Mouse (Mus musculus) small intestine, adult 2 months (tissue): ENCODE results near the gene 4930518I15Rik. TPM values are rescaled to one million over a fixed set of nuclear protein-coding genes. Genes with fewer than 3 reads are reported as not detected.

Source experiments
- H3K27ac ChIP-seq: fragments of 200-500 bp; 2 replicates; pipeline ENCODE4 v1.5.1; 2012; ENCODE audit warnings: low read depth, low read length, control low read depth, inconsistent platforms; ENCODE audit not compliant: insufficient read depth
- H3K27me3 ChIP-seq: fragments of 200-500 bp; 2 replicates; pipeline ENCODE4 v1.6.1; 2012; ENCODE audit warnings: mild to moderate bottlenecking, moderate library complexity, low read length, inconsistent platforms; ENCODE audit not compliant: control insufficient read depth, insufficient read depth
- H3K36me3 ChIP-seq: fragments of 200-500 bp; 2 replicates; pipeline ENCODE4 v1.6.1; 2012; ENCODE audit warnings: mild to moderate bottlenecking, low read length, control low read depth, inconsistent platforms; ENCODE audit not compliant: control insufficient read depth, insufficient read depth
- H3K4me1 ChIP-seq: fragments of 200-500 bp; 2 replicates; pipeline ENCODE4 v1.6.1; 2012; ENCODE audit warnings: low read length, inconsistent platforms, mixed read lengths; ENCODE audit not compliant: control insufficient read depth, insufficient read depth, insufficient read length
- H3K4me3 ChIP-seq: fragments of 200-500 bp; 2 replicates; pipeline ENCODE4 v1.5.1; 2012; ENCODE audit warnings: low read depth, mild to moderate bottlenecking, control low read depth, inconsistent platforms, low read length, moderate library complexity
- CTCF ChIP-seq: fragments of 200-500 bp; IDR thresholded peaks from 2 replicates; pipeline ENCODE4 v1.5.1; 2012; ENCODE audit warnings: low read depth, mild to moderate bottlenecking, control low read depth, inconsistent platforms, low read length, moderate library complexity, mixed read lengths; ENCODE audit not compliant: insufficient replicate concordance, insufficient read length; ENCODE audit errors: extremely low read depth
- POLR2A ChIP-seq: fragments of 200-500 bp; IDR thresholded peaks from 2 replicates; pipeline ENCODE4 v1.6.1; 2012; ENCODE audit warnings: low read depth, mild to moderate bottlenecking, control low read depth, inconsistent platforms, low read length, moderate library complexity
- WGBS: fragments of 180-500 bp; shearing (Covaris S2); methylation state at CpG from one replicate; pipeline ENCODE4 v1.1.7; 2018; 5-methylcytosine and 5-hydroxymethylcytosine counted together
- polyA plus RNA-seq: library from polyadenylated mRNA; depleted of rRNA; stranded (reverse); fragments of >200 nt; gene quantifications from 2 replicates; pipeline ENCODE4 v1.2.3, GENCODE M21; 2012

4930518I15Rik gene
- polyA plus RNA-seq, 1 experiment: 0.37 TPM

GRCm38 (mm10) chr2:156842711-156843110, 15.0 kb downstream of the 4930518I15Rik start:
- Histone ChIP-seq H3K4me3 (no peak overlapping the region), H3K27me3 (no peaks in the 10 kb centered on the region; the same call in 1 of the 2 replicates), H3K36me3 (no peaks in the 10 kb centered on the region), H3K4me1 (peaks cover 11% of the 10 kb centered on the region), H3K27ac (no peak overlapping the region)
- no peak for TF ChIP-seq CTCF
- TF ChIP-seq POLR2A: no peak
- WGBS: 71% methylated on average over 11 of the region's 11 CpGs

DNA sequence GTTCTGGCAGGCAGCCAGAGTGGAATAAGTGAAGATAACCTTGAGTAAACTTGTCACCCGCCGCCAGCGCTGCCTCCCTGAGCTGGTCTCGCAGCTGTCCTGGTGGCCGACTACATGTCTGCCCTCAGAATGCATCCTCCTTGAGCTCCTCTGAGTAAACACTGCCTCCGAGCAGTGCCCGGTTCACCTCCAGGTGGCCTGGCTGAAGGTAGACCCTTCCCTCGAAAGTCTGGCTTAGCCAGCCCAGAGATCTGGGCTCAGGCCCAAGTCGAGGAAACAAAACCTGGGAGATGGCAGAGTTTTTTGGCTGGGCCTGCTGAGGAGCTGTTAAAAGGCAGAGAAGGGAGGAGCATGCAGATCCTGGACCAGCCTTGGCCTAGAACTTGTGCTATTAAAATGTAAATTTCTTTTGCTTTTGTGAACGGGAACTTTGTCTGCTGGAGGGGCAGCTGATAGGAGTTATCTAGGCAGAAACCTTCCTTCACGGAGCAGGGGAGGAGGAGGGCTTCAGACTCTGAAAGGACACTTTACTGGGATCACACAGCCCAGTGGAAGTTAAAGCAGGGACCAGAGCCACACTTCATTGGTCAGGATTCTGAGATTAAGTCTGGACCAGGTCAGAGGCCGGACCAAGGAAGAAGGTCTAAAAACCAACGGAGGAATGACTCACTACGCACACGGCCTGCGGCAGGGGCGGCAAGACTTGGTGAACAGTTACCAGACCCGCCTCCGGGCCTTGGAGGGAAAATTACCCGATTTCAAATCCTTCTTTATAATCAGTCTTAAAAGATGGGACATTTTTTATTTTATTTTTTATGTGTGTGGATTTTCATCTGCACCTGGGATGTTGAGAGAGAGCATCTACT, 15.7 kb downstream of the 4930518I15Rik start:
- no peak overlapping the region for H3K27ac ChIP-seq
- WGBS: 11% methylated on average over 20 of the region's 20 CpGs

GRCm38 (mm10) chr2:156841028-156841840, 16.5 kb downstream of the 4930518I15Rik start:
- Histone ChIP-seq H3K4me1 (peaks cover 11% of the 10 kb centered on the region), H3K36me3 (no peaks in the 10 kb centered on the region), H3K27me3 (no peaks in the 10 kb centered on the region; the same call in 1 of the 2 replicates), H3K4me3 (peak overlapping the region; percentile 79), H3K27ac (no peak overlapping the region)
- WGBS: under 1% methylated on average over 42 of the region's 42 CpGs
- TF ChIP-seq CTCF (no peak), POLR2A (no peak)

More for the DNA sequence above, 15.7 kb downstream of the 4930518I15Rik start:
- H3K27me3 ChIP-seq: no peaks in the 10 kb centered on the region; the same call in 1 of the 2 replicates
- H3K4me1 ChIP-seq: peaks cover 11% of the 10 kb centered on the region
- H3K36me3 ChIP-seq: no peaks in the 10 kb centered on the region
- H3K4me3 ChIP-seq: peak overlapping the region; percentile 79
- TF ChIP-seq POLR2A (no peak), CTCF (no peak)

DNA sequence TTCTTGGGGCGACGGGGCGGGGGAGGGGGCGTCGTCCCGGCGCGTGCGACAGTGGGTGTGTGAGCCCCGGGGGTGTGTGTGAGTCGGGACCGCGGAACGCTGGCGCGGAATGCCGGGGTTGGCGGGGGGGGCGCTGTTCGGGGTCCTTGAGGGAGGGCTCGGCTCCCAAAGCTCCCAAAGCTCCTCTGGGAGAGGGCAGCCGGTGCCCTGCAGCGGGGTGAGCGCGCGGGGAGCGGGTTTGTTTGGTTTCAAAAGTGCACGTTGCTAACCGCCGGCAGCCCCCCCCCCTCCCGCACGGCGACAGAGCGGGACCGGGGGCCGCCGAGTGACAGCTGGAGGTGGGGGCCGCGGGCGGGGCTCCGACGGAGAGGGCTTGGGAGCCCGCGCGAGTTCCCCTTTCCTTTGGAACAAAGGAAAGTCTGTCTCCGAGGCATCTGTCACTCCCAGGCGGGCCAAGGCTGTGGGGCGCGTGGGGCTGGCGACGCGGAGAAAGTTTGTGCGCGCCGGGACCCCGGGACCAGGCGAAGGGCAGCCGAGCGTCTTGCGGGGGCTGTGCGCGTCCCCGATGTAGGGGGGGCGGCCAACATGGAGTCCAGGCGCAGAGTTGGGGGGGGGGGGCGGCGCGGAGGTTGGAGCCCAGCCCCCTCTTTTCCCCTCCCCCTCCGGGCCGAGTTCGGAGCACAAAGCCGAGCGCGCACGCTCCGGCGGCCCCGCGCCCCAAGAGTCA, 17.3 kb downstream of the 4930518I15Rik start:
- no peaks in the 10 kb centered on the region for H3K36me3 ChIP-seq
- H3K4me3 ChIP-seq: peak overlapping the region; percentile 79
- WGBS: 1% methylated on average over 72 of the region's 79 CpGs
- no peak overlapping the region for H3K27ac ChIP-seq
- peaks cover 11% of the 10 kb centered on the region for H3K4me1 ChIP-seq
- no peaks in the 10 kb centered on the region; the same call in 1 of the 2 replicates for H3K27me3 ChIP-seq
- TF ChIP-seq POLR2A (no peak), CTCF (no peak)

DNA sequence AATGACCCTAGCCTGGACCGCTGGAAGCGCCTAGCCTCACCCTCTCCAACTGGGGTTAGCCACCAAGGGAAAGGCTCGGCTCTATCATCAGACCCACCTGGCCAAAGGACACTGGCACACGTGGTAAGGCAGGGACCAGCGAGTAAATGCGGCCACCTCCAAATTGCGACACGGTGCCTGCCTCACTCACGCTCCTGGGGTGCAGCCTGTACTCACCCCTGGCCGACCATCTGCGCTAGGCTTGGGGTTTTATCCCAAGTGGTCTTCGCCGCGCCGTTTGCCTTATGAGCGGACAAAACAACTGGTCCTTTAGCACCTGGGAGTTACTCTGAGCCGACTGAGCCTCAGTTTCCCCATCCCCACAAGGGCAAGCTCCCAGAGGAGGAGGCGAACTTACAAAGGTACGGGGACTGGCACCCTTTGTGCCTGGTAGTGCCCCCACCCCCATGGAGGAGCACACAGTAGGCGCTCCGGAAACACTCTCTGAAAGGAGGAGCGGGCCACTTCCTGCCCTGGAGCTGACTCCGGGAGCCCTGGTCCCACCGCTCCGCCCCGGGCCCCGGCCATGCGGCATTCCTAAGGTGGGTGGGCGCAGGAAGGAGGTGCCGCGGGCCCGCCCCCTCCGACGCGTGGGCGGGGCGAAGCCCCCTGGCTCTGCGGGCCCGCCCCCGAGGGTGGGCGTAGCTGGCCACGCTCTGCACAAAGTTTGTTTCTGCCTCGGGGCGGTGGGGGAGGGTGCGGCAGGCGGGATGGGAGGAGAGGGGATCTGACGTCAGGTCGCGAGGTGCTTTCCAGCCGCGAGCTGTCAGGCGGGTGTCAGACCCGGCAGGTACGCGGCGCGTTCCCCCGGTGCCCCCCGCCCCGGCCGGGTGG, 18.2 kb downstream of the 4930518I15Rik start, which contains the start of gene Tgif2:
TSS of gene Tgif2 (plus strand) at position 689 of the 873 bp plus-strand sequence.
- Histone ChIP-seq H3K27me3 (no peaks in the 10 kb centered on the region; the same call in 1 of the 2 replicates), H3K4me1 (peaks cover 11% of the 10 kb centered on the region), H3K4me3 (peak within 1 kb of the TSS; percentile 79), H3K36me3 (no peaks in the 10 kb centered on the region), H3K27ac (no peak within 1 kb of the TSS)
- WGBS: 7% methylated on average over 61 of the region's 61 CpGs
- no peak for TF ChIP-seq CTCF
- no peak for TF ChIP-seq POLR2A

- Histone ChIP-seq H3K27ac (no peak overlapping the region), H3K36me3 (no peaks in the 10 kb centered on the region), H3K4me1 (peaks cover 11% of the 10 kb centered on the region), H3K4me3 (no peak overlapping the region), H3K27me3 (no peaks in the 10 kb centered on the region; the same call in 1 of the 2 replicates)
- TF ChIP-seq CTCF (no peak), POLR2A (no peak)
- 69% methylated on average over 6 of the region's 6 CpGs for WGBS
These were observed 18.9 kb downstream of the 4930518I15Rik start for GRCm38 (mm10) chr2:156838839-156839238.
